Mouse (Mus musculus) Patski (cell line): Measurements from ENCODE around the gene Gne. TPM values are rescaled to one million over a fixed set of nuclear protein-coding genes. Genes with fewer than 3 reads are reported as not detected.

Experiments used
- ATAC-seq: fragments of 100-300 bp; one replicate; pipeline ENCODE4 v1.8.0; 2021
- CTCF ChIA-PET: fragments of 350-600 bp; sonication (Branson Sonifier 250); formaldehyde crosslinking; loops from one replicate; lab custom pipeline; 2022; ENCODE audit warnings: inconsistent platforms; lab: Charles Lee
- POLR2A ChIA-PET: fragments of 350-600 bp; sonication (Branson Sonifier 250); formaldehyde crosslinking; loops from one replicate; lab custom pipeline; 2022; ENCODE audit warnings: antibody characterized with exemption, inconsistent platforms; lab: Charles Lee
- DNase-seq: peaks from one replicate; pipeline ENCODE4 v3.0.0-alpha.2; 2011; ENCODE audit warnings: low read depth, low spot score
- H3K27me3 ChIP-seq: fragments of 371-371 bp; one replicate; pipeline ENCODE4 v1.5.1; 2021
- CTCF ChIP-seq: fragments of 100-300 bp; IDR thresholded peaks from one replicate; pipeline ENCODE4 v1.5.1; 2021
- in situ Hi-C: fragments of 300-500 bp; cut with MboI; formaldehyde crosslinking; loops from 3 replicates; pipeline ENCODE4 v1.11.1; 2018; ENCODE audit warnings: low pct_unique_long_range_greater_than_20kb, mixed read lengths
- polyA plus RNA-seq: library from polyadenylated mRNA; unstranded; gene quantifications from one replicate; pipeline ENCODE4 v1.2.3, GENCODE M21; 2021

Gne gene
- polyA plus RNA-seq, 1 experiment from 2014 or later = 16.8 TPM

DNA sequence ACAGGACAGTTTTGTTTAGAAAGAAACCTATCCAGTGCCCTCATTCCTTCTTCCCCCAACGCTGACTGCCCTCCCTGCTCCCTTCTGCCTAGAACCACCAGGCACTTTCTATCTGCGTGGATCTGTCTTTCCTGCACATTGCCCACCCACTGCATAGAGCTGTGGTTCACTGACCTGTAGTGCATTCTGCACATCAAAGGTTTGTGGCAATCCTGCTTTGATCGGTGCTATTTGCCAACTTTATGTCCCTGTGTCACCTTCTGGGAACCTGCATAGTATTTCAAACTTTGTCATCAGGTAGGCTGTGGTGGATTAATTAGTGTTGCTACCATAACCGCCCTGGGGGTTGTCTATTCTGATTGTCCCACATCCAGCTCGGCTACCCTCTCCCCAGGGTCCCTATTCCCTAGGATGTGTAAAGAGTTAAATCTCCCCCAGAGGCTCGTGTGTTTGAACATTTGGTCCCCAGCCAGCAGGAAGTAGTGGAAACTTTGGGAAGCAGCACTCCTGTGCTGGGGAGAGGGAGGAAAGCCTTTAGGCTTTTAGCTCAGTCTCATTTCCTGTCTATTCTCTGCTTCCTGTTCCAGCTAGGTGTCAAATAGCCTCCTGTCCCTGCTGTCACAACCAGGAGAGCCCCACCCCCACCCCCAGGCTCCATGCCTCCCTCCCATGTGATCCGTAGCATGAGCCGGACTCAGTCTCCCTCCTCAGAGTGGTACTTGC, 20.4 kb upstream of the Gne start:
- CTCF ChIA-PET = interaction anchor here (1.1 kb wide), 1 partner anchor 16 kb away, joined by 5 read pairs; no protein-coding TSS in a partner anchor

GRCm38 (mm10) chr4:44103620-44104019, 19.6 kb upstream of the Gne start:
- no peaks in the 10 kb centered on the region for H3K27me3 ChIP-seq
- ATAC-seq (no peak), DNase-seq (no peak)
- TF ChIP-seq CTCF = no peak
- in situ Hi-C loops = no loop called here
- POLR2A ChIA-PET = no interaction called here
- CTCF ChIA-PET = no interaction called here

More for the DNA sequence above, 20.4 kb upstream of the Gne start:
- no peaks in the 10 kb centered on the region for H3K27me3 ChIP-seq
- no peak for DNase-seq
- POLR2A ChIA-PET = interaction anchor here (0.6 kb wide), 1 partner anchor 13 kb away, joined by 3 read pairs; no protein-coding TSS in a partner anchor
- ATAC-seq = no peak
- in situ Hi-C loops = no loop called here
- TF ChIP-seq CTCF = no peak

DNA sequence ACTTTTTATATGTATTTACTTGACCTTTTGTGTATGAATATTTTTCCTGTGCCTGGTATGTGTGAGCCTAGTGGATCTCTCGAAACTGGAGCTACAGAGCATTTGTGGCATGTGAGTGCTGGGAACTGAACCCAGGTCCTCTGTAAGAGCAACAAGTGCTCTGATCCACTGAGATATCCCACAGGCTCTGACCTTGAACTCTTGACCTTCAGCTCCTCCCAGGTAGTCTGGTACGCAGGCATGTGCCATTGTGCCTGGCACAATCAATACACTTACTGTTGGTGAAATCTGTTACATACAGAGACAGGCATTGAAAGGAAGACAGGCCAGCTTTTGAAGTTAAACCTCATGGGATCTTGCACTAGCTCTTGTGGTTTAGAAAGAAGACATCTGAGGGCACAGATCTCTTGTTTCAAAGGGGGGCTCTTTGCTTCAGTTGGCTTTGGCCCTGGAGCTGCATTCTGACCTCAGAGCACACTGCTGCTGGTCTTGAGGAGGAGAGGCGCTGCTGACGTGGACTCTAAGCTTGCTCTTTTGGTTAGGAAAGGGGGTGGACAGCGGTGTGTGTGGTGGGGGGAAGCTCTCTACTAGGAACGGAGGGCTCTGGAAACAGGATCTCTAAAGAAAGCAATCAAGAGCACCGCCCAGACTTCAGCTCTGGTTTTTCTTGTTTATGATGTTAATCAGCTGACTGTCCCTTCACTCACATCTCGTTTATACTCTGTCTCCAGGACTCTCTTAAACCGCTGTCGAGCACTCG, 13.8 kb upstream of the Gne start:
- no peak for ATAC-seq
- ChIA-PET POLR2A (no interaction called here), CTCF (no interaction called here)
- H3K27me3 ChIP-seq = no peaks in the 10 kb centered on the region
- in situ Hi-C loops = no loop called here
- DNase-seq = no peak
- TF ChIP-seq CTCF = no peak

DNA sequence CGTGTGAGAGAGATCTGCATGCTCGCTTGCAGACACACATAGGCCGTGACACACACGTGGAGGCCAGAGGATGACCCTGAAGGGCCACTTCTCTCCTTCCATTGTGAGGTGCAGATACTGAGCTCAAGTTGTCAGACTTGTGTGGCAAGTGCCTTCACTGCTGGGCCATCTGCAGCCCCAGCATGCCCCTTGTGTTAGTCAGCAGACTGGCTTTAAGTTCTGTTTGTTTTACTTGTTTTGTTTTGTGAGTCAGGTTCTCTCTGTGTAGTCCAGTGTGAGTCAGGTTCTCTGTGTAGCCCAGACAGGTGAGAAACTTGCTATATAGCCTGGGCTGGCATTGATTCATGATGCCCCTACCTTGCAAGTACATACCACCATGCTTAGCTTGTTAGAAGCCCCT, 10.5 kb upstream of the Gne start:
- TF ChIP-seq CTCF = no peak
- in situ Hi-C loops = no loop called here
- no peaks in the 10 kb centered on the region for H3K27me3 ChIP-seq
- DNase-seq (no peak), ATAC-seq (no peak)
- ChIA-PET POLR2A (no interaction called here), CTCF (no interaction called here)

- ChIA-PET CTCF (no interaction called here), POLR2A (no interaction called here)
- ATAC-seq (no peak), DNase-seq (no peak)
- in situ Hi-C loops = no loop called here
- no peak for TF ChIP-seq CTCF
- H3K27me3 ChIP-seq = no peaks in the 10 kb centered on the region
Measured at GRCm38 (mm10) chr4:44092359-44092758, 8.4 kb upstream of the Gne start.

GRCm38 (mm10) chr4:44085566-44085965, 1.6 kb upstream of the Gne start:
- in situ Hi-C loops = no loop called here
- H3K27me3 ChIP-seq = peaks cover 4% of the 10 kb centered on the region
- no peak for ATAC-seq
- POLR2A ChIA-PET = no interaction called here
- CTCF ChIA-PET = no interaction called here
- no peak for TF ChIP-seq CTCF
- DNase-seq = no peak

DNA sequence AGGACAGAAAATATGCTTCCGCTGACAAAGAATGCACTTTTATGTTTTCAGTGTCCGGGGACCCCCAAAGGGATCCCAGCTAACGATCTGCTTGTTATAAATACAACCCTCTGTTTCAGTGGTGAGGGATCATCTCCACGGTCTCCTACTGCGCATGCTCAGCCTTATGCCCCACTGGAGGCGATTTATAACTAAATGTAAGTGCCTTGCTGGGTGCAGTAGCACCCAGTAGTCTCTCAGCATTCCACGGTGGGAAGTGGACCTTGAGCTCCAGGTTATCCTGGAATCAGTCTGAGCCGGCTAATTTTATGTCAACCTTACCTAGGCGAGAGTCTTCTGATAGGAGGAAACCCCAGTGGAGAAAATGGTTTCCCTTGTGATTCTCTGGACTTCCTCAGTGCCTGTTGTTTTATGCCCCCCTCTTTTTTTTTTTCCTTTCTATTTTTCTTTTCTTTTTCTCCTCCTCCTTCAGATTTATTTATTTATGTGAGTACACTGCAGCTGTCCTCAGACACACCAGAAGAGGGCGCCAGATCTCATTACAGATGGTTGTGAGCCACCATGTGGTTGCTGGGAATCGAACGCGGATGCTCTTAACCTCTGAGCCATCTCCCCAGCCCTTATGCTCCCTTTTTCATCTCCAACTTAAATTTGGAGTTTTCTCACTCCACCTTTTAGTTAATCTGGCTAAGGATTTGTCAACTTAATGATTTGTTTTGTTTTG, 787 bp upstream of the Gne start:
- ChIA-PET CTCF (no interaction called here), POLR2A (interaction anchor here (2.1 kb wide), 1 partner anchor 12 kb away, joined by 8 read pairs; no protein-coding TSS in a partner anchor)
- DNase-seq (no peak), ATAC-seq (no peak)
- TF ChIP-seq CTCF = no peak
- in situ Hi-C loops = no loop called here
- H3K27me3 ChIP-seq = peaks cover 4% of the 10 kb centered on the region

- TF ChIP-seq CTCF = no peak
Measured at GRCm38 (mm10) chr4:44078358-44078933, 5.5 kb downstream of the Gne start.

DNA sequence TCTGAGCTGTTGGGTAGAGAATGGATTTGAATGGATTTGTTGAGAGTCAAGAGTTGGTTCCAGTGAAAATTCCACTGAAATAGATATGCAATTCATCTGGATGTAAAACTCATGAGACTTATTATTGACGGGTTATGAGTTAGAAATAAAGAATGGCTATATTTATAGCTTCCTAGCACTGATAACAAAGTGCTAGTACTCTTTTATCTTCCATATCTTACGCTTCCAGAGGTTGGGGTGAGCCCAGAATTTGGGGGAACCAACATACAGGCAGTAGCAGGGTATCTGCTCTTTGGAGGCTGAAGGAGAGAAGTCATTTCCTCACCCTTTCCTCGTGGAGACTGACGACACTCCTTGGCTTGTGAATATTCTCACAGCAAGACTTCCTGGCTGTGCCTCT, 9.6 kb downstream of the Gne start:
- H3K27me3 ChIP-seq = no peaks in the 10 kb centered on the region
- CTCF ChIA-PET = no interaction called here
- ATAC-seq (no peak), DNase-seq (no peak)
- POLR2A ChIA-PET = no interaction called here
- in situ Hi-C loops = loop anchor here (5.0 kb wide), 1 partner anchor 43 kb away; no protein-coding TSS in a partner anchor
- TF ChIP-seq CTCF = no peak

More at GRCm38 (mm10) chr4:44078358-44078933, 5.5 kb downstream of the Gne start:
- in situ Hi-C loops = no loop called here
- no peaks in the 10 kb centered on the region for H3K27me3 ChIP-seq
- ChIA-PET CTCF (no interaction called here), POLR2A (no interaction called here)
- ATAC-seq (no peak), DNase-seq (no peak)

- ATAC-seq = no peak
- no peaks in the 10 kb centered on the region for H3K27me3 ChIP-seq
- TF ChIP-seq CTCF = no peak
- POLR2A ChIA-PET = interaction anchor here (1.6 kb wide), 1 partner anchor 10 kb away, joined by 8 read pairs; the partner anchor contains the start of gene Gne
- in situ Hi-C loops = loop anchor here (5.0 kb wide), 1 partner anchor 44 kb away; no protein-coding TSS in a partner anchor
- CTCF ChIA-PET = no interaction called here
- DNase-seq = no peak
Measured at GRCm38 (mm10) chr4:44073799-44074198, 10.2 kb downstream of the Gne start.
